Mouse (Mus musculus) mouse embryonic stem cell (cell line): ENCODE results near the gene Kcnn3.

ENCODE experiments used
- in situ Hi-C, 2 experiments: fragments of 300-500 bp; cut with MboI; formaldehyde crosslinking; loops; 1 replicate in 1 of 2; 3 replicates in 1 of 2; pipeline ENCODE4 v1.14.3; 2019 to 2020; ENCODE audit warnings: low sequenced_read_pairs in 2 of 2, low pct_unique_long_range_greater_than_20kb in 1 of 2, mixed read lengths in 1 of 2; ENCODE audit not compliant: unreplicated experiment in 1 of 2

The Kcnn3 gene

DNA sequence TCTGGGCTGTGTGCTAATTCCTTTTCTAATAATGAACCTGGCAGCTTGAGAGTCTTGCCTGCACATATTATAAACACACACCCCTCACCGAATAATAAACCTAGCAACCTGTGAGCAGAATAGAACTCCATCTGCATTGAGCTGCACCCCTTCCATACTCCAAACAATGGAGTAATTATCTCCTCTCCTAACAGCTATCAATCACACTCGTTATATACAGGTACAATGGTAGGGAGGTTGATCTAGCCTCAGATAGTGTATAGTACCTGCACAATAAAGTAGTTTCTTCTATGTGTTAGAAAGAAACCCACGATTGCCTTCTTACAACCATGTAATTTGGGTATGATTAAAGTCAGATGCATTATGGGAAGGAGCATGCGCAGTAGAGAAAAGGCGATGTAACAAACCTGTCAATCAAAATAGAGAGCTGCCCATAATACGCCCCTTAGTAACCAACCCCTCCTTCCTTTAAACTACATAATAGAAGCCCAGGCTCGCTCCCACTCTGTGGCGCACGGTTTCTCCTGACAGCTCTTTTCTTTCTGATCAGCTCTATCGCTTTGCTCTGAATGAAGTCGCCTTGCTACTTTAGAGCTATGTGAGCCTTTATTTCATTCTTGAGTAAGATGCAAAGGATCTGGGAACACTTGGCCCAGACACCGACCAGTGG, 176.3 kb downstream of the Kcnn3 start:
- in situ Hi-C loops, result no loop called here

- in situ Hi-C loops, result no loop called here
Observed at GRCm38 (mm10) chr3:89698958-89699357, 179.0 kb downstream of the Kcnn3 start.

- in situ Hi-C loops, result no loop called here
Observed at GRCm38 (mm10) chr3:89700461-89700860, 180.5 kb downstream of the Kcnn3 start.

DNA sequence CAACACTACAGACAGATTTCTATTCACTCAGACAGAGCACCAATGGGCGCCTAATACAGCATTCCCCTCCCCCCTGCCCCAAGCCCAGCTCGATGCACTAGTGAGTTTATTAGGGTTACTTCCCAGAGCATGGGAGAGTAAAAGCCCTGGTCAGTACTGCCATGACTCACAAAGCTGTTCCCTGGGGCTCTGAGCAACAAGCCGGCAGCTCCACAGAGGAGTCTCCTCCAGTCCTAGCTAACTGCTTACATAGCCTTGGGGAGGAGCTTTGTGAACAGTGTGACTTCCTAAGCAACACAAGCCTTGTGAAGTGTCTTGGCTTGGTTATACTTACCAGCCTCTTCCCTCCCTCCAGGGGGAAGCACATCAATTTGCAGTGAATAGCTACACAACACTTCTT, 183.6 kb downstream of the Kcnn3 start:
- in situ Hi-C loops, result no loop called here

- in situ Hi-C loops, result no loop called here
Observed at GRCm38 (mm10) chr3:89704064-89704463, 184.1 kb downstream of the Kcnn3 start.

DNA sequence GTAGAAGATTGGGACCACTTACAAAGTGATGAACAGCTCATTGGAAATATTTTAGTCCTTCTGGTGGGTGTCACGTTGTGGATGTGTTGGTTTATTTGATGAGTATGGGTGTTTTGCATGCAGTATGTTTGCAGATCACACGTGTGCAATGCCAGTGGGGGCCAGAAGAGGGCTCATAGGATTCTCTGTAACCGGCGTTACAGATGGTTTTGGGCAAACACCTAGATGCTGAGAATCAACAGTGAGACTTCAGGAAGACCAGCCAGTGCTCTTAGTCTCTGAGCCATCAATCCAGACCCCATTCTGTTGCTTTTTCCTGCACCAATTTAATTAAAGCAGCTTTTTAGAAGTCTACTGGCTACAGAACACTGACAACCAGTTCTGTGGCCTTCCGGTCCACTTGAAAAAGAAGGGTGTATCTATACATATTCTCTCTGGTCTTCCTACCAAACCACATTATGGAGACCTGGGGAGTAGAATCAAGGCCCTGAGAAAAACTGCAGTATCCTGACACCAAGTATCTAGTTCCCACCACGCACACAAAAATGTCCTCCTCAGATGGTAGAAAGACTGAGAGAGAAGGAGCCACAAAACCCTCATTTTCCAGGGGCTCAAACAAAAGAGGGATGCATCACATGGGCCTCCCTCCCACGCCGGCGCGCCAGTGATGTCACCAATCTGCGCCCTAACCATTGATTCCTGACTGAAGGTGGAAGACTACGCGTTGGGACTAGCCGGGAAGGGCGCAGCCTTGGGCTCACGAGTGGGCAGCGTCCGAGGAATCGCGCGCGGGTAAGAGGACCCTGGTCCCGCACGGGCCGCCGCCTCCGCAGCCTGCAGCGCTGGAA, 194.6 kb downstream of the Kcnn3 start, which contains the start of gene Adar:
Gene Adar, plus strand, starts transcription at position 664 of the 848 bp plus-strand sequence.
- in situ Hi-C loops, result no loop called here

- in situ Hi-C loops, result no loop called here
Observed at GRCm38 (mm10) chr3:89715207-89715966, 195.4 kb downstream of the Kcnn3 start.

- in situ Hi-C loops, result no loop called here
Observed at GRCm38 (mm10) chr3:89715967-89716256, 195.9 kb downstream of the Kcnn3 start.

DNA sequence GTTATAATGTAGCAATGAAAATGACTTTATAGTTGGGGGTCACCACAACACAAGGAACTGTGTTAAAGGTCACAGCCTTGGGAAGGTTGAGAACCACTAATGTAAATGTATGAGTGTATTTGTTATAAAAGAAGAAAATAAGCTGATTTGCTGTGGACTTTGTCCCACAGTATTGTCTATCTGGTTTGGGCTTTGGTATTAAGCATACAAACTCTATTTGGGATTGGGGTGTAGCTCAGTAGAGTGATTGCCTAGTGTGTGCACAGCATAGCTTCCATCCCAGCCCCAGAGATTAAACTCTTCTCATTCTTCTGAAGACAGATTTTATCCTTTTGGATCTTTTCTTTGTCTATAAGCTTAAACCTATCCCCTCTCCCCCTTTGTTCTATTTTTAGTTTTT, 202.1 kb downstream of the Kcnn3 start:
- in situ Hi-C loops, result no loop called here

- in situ Hi-C loops, result no loop called here
Observed at GRCm38 (mm10) chr3:89723400-89724084, 203.6 kb downstream of the Kcnn3 start.
